ENCODE assay signal across 17 mouse cellular contexts in genomic region chr4:134657473-134657872, GRCm38 (mm10). TPM values are rescaled to one million over a fixed set of nuclear protein-coding genes. Genes with fewer than 3 reads are reported as not detected.
A peak's percentile ranks its signal among the peaks of the same experiment; 100 is the strongest.
DNase-seq lines count a peak whose midpoint lies in the region; ATAC-seq and TF ChIP-seq lines count a peak whose summit lies in the region.
"Had no signal": no experiment of that assay in that cellular context is flagged by ENCODE, and none has a peak within 500 bp of the region (broad histone marks: within the 10 kb centered on the region; RNA-seq: fewer than 3 reads in every experiment).

No protein-coding gene starts in this region.

- H3K9me3 ChIP-seq in forebrain, embryonic 10.5 days: no peaks in the 10 kb centered on the region
- no peaks in the 10 kb centered on the region for H3K9me3 ChIP-seq in forebrain, postnatal 0 days (ENCODE audit: low read length)
- H3K9me3 ChIP-seq in midbrain, embryonic 12.5 days: no peaks in the 10 kb centered on the region
- H3K9me3 ChIP-seq in midbrain, embryonic 11.5 days (ENCODE audit: control insufficient read depth, low read length): no peaks in the 10 kb centered on the region
- H3K9me3 ChIP-seq in embryonic facial prominence, embryonic 10.5 days: no peaks in the 10 kb centered on the region
- H3K9me3 ChIP-seq: heart, embryonic 10.5 days had no signal

- H3K4me3 ChIP-seq in forebrain, embryonic 10.5 days: no peak overlapping the region
- no peak overlapping the region for H3K4me3 ChIP-seq in forebrain, postnatal 0 days (ENCODE audit: low read depth, low read length)
- no peak overlapping the region for H3K4me3 ChIP-seq in midbrain, embryonic 12.5 days
- no peak overlapping the region for H3K4me3 ChIP-seq in midbrain, embryonic 11.5 days (ENCODE audit: low read depth, low read length)
- H3K4me3 ChIP-seq in embryonic facial prominence, embryonic 10.5 days: no peak overlapping the region
- H3K4me3 ChIP-seq: heart, embryonic 10.5 days had no signal

- H3K36me3 ChIP-seq in forebrain, embryonic 10.5 days (replicated peaks): no peaks in the 10 kb centered on the region
- H3K36me3 ChIP-seq in forebrain, postnatal 0 days (ENCODE audit: insufficient read depth): no peaks in the 10 kb centered on the region
- no peaks in the 10 kb centered on the region for H3K36me3 ChIP-seq in midbrain, embryonic 12.5 days
- no peaks in the 10 kb centered on the region for H3K36me3 ChIP-seq in midbrain, embryonic 11.5 days (ENCODE audit: control insufficient read depth, insufficient read depth, low read length)
- H3K36me3 ChIP-seq in embryonic facial prominence, embryonic 10.5 days (replicated peaks): no peaks in the 10 kb centered on the region
- H3K36me3 ChIP-seq: heart, embryonic 10.5 days had no signal

- 60% methylated on average over 5 of the region's 5 CpGs for WGBS in forebrain, embryonic 10.5 days
- 45% methylated on average over 5 of the region's 5 CpGs for WGBS in forebrain, postnatal 0 days
- WGBS in midbrain, embryonic 12.5 days: 44% methylated on average over 5 of the region's 5 CpGs
- WGBS in midbrain, embryonic 11.5 days: 38% methylated on average over 5 of the region's 5 CpGs
- WGBS in embryonic facial prominence, embryonic 10.5 days: 54% methylated on average over 5 of the region's 5 CpGs

- no peak overlapping the region for H3K4me2 ChIP-seq in forebrain, postnatal 0 days (ENCODE audit: low read depth)
- no peak overlapping the region for H3K4me2 ChIP-seq in midbrain, embryonic 12.5 days (replicated peaks)
- no peak overlapping the region for H3K4me2 ChIP-seq in midbrain, embryonic 11.5 days
- H3K4me2 ChIP-seq: liver, embryonic 11.5 days had no signal

- peaks cover 62% of the 10 kb centered on the region for H3K4me1 ChIP-seq in forebrain, embryonic 10.5 days
- peaks cover 10% of the 10 kb centered on the region for H3K4me1 ChIP-seq in forebrain, postnatal 0 days (ENCODE audit: insufficient read depth)
- peaks cover 43% of the 10 kb centered on the region for H3K4me1 ChIP-seq in midbrain, embryonic 12.5 days
- peaks cover 33% of the 10 kb centered on the region for H3K4me1 ChIP-seq in midbrain, embryonic 11.5 days (ENCODE audit: control insufficient read depth, insufficient read depth, low read length)
- H3K4me1 ChIP-seq in embryonic facial prominence, embryonic 10.5 days: peaks cover 46% of the 10 kb centered on the region

- DNase-seq in forebrain, embryonic 10.5 days (ENCODE audit: extremely low spot score, low spot score): no peak
- no peak for DNase-seq in forebrain, postnatal 0 days
- DNase-seq in midbrain, embryonic 11.5 days (ENCODE audit: low spot score, missing footprints): no peak
- DNase-seq in embryonic facial prominence, embryonic 10.5 days (ENCODE audit: low spot score): no peak
- no peak for DNase-seq in testis, postnatal 10 days (ENCODE audit: low spot score)
- DNase-seq in thymus, postnatal 4 days: no peak
- DNase-seq: adrenal gland, postnatal 10 days; gastrocnemius, postnatal 36 days; heart, postnatal 10 days; kidney, adult 9 months; lung, adult 2 months; lung, postnatal 36 days; right cerebral cortex, postnatal 14 days; thymus, postnatal 14 days had no signal

- TF ChIP-seq CTCF in forebrain, postnatal 0 days (IDR thresholded peaks at IDR 0.05; ENCODE audit: low read depth): no peak

- peaks cover 56% of the 10 kb centered on the region for H3K27me3 ChIP-seq in forebrain, embryonic 10.5 days (ENCODE audit: poor library complexity, severe bottlenecking)
- H3K27me3 ChIP-seq in forebrain, postnatal 0 days (ENCODE audit: insufficient read depth, low read length): no peaks in the 10 kb centered on the region
- H3K27me3 ChIP-seq in midbrain, embryonic 12.5 days: peaks cover 30% of the 10 kb centered on the region
- H3K27me3 ChIP-seq in midbrain, embryonic 11.5 days (ENCODE audit: control insufficient read depth, insufficient read depth, low read length): no peaks in the 10 kb centered on the region; the same call in 1 of the 2 replicates
- peaks cover 22% of the 10 kb centered on the region; the same call in 1 of the 2 replicates for H3K27me3 ChIP-seq in embryonic facial prominence, embryonic 10.5 days (replicated peaks; ENCODE audit: low read depth, poor library complexity, severe bottlenecking)

- no peak overlapping the region for H3K9ac ChIP-seq in forebrain, postnatal 0 days
- H3K9ac ChIP-seq in midbrain, embryonic 12.5 days (replicated peaks): 0 out of 2 replicates have a peak overlapping the region, but pooled peaks have one; percentile 4
- H3K9ac ChIP-seq in midbrain, embryonic 11.5 days (ENCODE audit: low read length): no peak overlapping the region

- H3K27ac ChIP-seq in forebrain, embryonic 10.5 days: peak overlapping the region; percentile 44; the same call in 1 of the 2 replicates
- no peak overlapping the region for H3K27ac ChIP-seq in forebrain, postnatal 0 days (ENCODE audit: low read depth, low read length)
- H3K27ac ChIP-seq in midbrain, embryonic 12.5 days (replicated peaks): no peak overlapping the region
- H3K27ac ChIP-seq in midbrain, embryonic 11.5 days (ENCODE audit: low read depth, low read length): no peak overlapping the region
- 0 out of 2 replicates have a peak overlapping the region, but pooled peaks have one; percentile 20 for H3K27ac ChIP-seq in embryonic facial prominence, embryonic 10.5 days (replicated peaks)

- no peak for ATAC-seq in forebrain, postnatal 0 days
- ATAC-seq in midbrain, embryonic 12.5 days (ENCODE audit: low FRiP score, low read depth): no peak
- no peak for ATAC-seq in midbrain, embryonic 11.5 days (ENCODE audit: low FRiP score)

RNA-seq across cellular contexts. Expression of gene Man1c1, which starts 46.6 kb away (rescaled TPM):
- 2.3 and 2.8 TPM in 2 replicates for polyA plus RNA-seq in forebrain, embryonic 10.5 days (2016; fragmentation: Nextera tagmentation; extraction: Ambion mirVana)
- total RNA-seq in forebrain, postnatal 0 days (2014; rRNA removed): 8.3 and 9.9 TPM in 2 replicates
- 1.7 and 2.4 TPM in 2 replicates for polyA plus RNA-seq in forebrain, postnatal 0 days (2015; fragmentation: Nextera tagmentation; extraction: Ambion mirVana)
- polyA plus RNA-seq in midbrain, embryonic 12.5 days (2016; fragmentation: Nextera tagmentation; extraction: Ambion mirVana): 5.4 and 6.5 TPM in 2 replicates
- polyA plus RNA-seq in midbrain, embryonic 11.5 days (2014; fragmentation: Nextera tagmentation; extraction: Ambion mirVana): 3.1 and 3.2 TPM in 2 replicates
- polyA plus RNA-seq in embryonic facial prominence, embryonic 10.5 days (2016; fragmentation: Nextera tagmentation; extraction: Ambion mirVana): 2.6 and 2.8 TPM in 2 replicates

Comparison
In these comparisons a context has a peak if more than half of its experiments do, and no peak if none do; other contexts are left out.
1. H3K27ac ChIP-seq: peak in forebrain, embryonic 10.5 days (single experiment) and embryonic facial prominence, embryonic 10.5 days (single experiment); none in forebrain, postnatal 0 days (single experiment), midbrain, embryonic 12.5 days (single experiment) and midbrain, embryonic 11.5 days (single experiment).